Mouse (Mus musculus) heart, adult 10 weeks (tissue): ENCODE data around the gene Gm29866. TPM values are rescaled to one million over a fixed set of nuclear protein-coding genes. Genes with fewer than 3 reads are reported as not detected.

ENCODE experiments used
- polyA plus RNA-seq: library from polyadenylated mRNA; stranded (reverse); fragments of 350-450 nt; fragmentation: Illumina TruSeq; extraction: RNeasy Lipid Tissue Mini Kit (QIAGEN cat#74804); gene quantifications from one replicate; pipeline ENCODE4 v1.2.3, GENCODE M21; 2014; ENCODE audit warnings: low read depth, low replicate concordance

Gene Gm29866
- not detected for polyA plus RNA-seq

DNA sequence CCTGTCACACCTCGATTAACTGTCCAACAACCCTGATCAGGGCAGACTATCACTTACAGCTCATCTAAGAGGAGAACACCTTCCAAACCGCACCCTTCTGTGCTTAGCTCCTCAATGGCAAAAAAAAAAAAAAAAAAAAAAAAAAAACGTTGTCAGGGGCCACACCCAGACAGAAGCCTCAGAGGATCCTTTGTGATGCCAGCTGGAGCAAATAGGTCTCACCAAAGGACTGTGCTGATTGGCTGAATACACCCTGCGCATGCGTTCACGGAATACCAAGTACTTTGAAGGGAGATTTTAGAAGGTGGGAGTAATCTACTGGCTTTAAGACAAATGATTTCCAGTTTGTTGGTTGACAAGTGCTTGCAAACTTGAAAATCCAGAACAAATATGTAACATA, at the start of gene Gm29866:
TSS of gene Gm29866 (minus strand) at position 101 of the 400 bp plus-strand sequence.

Other genes starting within 250 kb of the Gm29866 start
- not detected for gene Gm20909, start 170.9 kb upstream of the Gm29866 start, polyA plus RNA-seq
- not detected for gene Gm20865, start 247.9 kb upstream of the Gm29866 start, polyA plus RNA-seq